Mouse (Mus musculus) cerebellum, postnatal 4 days (tissue): Measurements from ENCODE around the gene Ablim1.
A peak's percentile ranks its signal among the peaks of the same experiment; 100 is the strongest.

Experiments used
- DNase-seq, 2 experiments: peaks; one replicate each; pipeline ENCODE4 v3.0.0; 2022; ENCODE audit warnings: low spot score in 2 of 2, mixed read lengths in 1 of 2

Gene Ablim1

DNA sequence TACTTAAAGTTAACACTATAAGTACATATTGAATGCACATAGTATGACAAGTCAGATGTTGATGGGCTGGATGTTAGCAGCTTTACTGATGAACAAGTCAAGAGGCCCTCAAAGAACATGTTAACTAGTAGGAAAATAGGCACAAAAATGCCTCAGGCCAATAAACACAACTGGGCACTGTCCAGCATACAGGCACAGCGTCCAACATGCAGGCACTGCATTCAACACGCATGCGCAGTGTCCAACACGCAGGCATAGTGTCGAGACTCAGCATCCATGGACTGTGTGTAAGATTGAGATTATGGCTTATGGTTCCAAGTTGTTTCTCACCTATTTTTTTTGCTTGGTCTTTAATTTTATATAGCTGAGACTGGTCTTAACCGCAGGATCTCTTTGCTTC lies 92.1 kb downstream of the Ablim1 start:
- DNase-seq: no peak

- DNase-seq: no peak
Observed at GRCm38 (mm10) chr19:57221684-57222235, 93.0 kb downstream of the Ablim1 start.

- no peak for DNase-seq
Observed at GRCm38 (mm10) chr19:57219758-57220157, 95.0 kb downstream of the Ablim1 start.

- no peak for DNase-seq
Observed at GRCm38 (mm10) chr19:57217161-57217560, 97.6 kb downstream of the Ablim1 start.

GRCm38 (mm10) chr19:57215527-57215926 lies 99.2 kb downstream of the Ablim1 start:
- no peak for DNase-seq

DNA sequence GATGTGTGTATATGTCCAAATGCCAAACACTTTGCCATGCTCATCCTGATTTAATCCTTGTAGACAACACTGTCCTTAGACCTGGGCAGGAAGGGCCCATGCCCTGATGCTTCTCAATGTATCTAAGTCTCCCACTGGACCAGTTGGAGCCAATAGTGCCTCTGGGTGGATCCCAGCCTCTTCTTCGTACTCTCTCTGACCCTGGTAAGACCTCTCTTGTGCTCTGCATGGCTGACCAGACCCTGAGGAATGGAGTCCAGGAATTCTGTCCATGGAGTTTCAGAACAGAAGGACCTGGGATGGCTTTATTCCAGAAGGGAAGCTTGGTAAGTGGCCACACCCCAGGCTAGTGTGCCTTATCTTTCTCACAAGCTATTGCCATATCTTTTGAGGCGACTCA lies 102.3 kb downstream of the Ablim1 start:
- no peak for DNase-seq

GRCm38 (mm10) chr19:57211444-57212111 lies 103.1 kb downstream of the Ablim1 start:
- DNase-seq: no peak

DNA sequence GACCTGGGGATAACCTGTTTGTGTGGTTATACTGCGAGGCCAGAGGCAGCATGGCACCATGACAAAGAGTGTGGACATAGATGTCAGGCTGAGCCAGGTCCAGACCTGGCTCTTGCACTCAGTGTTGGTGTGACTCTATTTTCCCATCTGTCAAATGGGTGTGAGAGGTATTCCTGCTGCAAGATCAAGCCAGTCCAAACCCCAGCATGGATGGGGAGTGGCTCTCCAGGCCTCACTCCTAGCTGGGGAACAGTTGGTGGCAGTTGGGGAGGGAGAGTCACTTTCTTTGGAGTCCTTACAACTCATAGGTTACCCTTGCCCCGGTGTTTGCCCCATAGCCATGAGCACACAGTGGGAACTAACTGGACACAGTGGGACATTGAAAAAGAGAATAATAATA lies 103.8 kb downstream of the Ablim1 start:
- no peak for DNase-seq

DNA sequence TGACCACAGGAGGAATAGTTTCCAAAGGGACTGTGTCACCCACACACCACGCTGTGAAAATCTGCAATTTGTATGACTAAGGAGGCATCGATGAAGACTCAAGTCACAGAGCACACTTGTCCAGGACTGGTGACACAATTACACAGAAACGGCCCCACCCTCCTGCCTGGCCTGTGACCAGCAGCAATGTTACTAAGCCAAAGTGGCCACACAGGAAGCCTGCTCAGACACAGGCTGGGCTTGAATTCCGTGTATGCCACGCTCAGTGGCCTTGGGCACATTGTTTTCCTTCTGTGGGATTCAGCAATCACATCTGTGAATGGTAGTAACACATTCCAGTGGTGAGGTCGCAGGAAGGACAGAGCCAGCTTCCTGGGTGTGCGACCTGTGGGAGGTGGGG lies 110.6 kb downstream of the Ablim1 start:
- no peak for DNase-seq

DNA sequence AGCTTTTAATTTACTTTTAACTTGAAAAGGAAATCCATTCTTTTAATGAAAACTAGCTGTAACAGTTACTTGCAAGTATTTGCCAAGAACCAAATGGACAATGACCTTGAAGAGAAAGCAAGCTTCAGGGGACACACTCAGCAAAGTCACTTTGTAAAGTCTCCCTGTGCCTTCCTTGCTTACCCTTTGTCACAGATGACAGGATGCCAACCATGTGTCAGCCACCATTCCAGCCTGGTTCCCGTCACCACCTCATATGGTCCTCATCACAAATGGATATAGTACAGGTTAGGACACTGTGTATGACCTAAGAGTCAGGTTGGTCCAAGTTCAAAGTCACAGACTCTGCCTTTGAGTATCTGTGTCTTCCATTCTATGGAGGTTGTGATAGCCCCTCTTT lies 112.2 kb downstream of the Ablim1 start:
- DNase-seq: no peak

GRCm38 (mm10) chr19:57201090-57201483 lies 113.6 kb downstream of the Ablim1 start:
- no peak for DNase-seq

GRCm38 (mm10) chr19:57200477-57201089 lies 114.1 kb downstream of the Ablim1 start:
- no peak for DNase-seq

GRCm38 (mm10) chr19:57199361-57199760 lies 115.4 kb downstream of the Ablim1 start:
- DNase-seq: no peak

GRCm38 (mm10) chr19:57198531-57198930 lies 116.2 kb downstream of the Ablim1 start:
- no peak for DNase-seq

DNA sequence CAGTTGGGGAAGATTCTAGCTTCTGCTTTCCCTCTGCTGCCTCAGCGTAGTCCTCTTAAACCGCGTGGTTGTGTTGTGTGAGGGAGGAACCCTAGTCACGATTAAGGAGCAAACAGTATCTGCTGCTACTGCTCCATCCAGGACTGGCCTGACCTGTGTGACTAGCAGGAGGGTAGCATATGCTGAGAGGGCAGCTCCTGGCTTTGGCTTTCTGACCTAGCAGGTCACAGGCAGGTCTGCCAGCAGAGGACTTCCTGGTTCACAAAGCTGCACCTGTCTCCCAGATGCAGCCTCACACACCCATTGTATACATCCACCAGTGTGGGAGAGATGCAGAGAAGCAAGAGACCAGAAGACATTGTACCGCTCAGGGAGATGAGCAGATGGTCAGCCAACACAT lies 116.7 kb downstream of the Ablim1 start:
- DNase-seq: no peak

- peak in 1 of 2 experiments; percentile 28 for DNase-seq
Observed at GRCm38 (mm10) chr19:57197043-57197817, 117.5 kb downstream of the Ablim1 start.

GRCm38 (mm10) chr19:57196616-57197015 lies 118.1 kb downstream of the Ablim1 start:
- DNase-seq: no peak

GRCm38 (mm10) chr19:57195169-57195930 lies 119.4 kb downstream of the Ablim1 start:
- DNase-seq: no peak

GRCm38 (mm10) chr19:57193958-57194357 lies 120.8 kb downstream of the Ablim1 start:
- DNase-seq: no peak

GRCm38 (mm10) chr19:57193382-57193781 lies 121.3 kb downstream of the Ablim1 start:
- DNase-seq: no peak

DNA sequence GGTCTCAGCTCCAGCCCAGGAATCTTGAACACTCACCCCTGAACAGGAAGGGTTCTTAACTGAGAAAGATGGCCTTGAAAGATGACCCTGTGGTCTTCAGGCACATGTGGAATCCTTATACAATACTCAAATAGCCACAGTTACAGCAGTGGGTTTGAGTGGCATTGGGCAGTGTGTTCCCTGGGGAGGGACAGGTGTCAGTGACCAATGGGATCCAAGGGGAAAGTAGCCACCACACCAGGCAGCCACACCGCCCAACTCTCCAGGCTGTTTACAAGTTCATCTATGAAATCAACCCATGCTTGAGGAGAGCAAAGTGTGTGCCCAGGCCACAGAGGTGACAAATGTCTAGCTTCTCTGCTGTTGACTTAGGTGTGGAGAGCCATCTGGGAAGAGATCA lies 123.6 kb downstream of the Ablim1 start:
- DNase-seq: no peak

- no peak for DNase-seq
Observed at GRCm38 (mm10) chr19:57189427-57189826, 125.3 kb downstream of the Ablim1 start.
